Mouse (Mus musculus): ENCODE results near the gene 1810062G17Rik. TPM values are rescaled to one million over a fixed set of nuclear protein-coding genes. Genes with fewer than 3 reads are reported as not detected.

The 1810062G17Rik gene
- polyA plus RNA-seq, 1 experiment, result 0.67 TPM

DNA sequence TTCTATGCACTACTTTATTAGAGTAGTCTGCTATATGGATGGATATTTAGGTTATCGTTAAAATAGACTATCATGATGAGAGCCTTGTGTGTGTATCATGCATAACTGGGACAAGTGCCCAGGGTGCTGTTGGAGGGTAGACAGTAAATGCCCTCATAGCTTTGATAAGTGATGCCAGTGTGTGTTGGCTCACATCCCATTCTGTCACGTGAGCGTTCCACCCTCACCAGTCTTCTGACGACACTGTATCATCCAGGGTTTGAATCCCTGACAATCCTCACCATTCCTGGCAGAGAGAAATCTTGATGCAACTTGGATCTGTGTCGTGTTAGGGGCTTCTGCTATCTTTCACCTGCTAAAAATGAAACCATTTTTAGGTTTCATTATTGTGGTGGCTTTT, 29.2 kb upstream of the 1810062G17Rik start:
- no peak overlapping the region for H3K9ac ChIP-seq (ENCODE audit: low read depth, poor library complexity, severe bottlenecking)

DNA sequence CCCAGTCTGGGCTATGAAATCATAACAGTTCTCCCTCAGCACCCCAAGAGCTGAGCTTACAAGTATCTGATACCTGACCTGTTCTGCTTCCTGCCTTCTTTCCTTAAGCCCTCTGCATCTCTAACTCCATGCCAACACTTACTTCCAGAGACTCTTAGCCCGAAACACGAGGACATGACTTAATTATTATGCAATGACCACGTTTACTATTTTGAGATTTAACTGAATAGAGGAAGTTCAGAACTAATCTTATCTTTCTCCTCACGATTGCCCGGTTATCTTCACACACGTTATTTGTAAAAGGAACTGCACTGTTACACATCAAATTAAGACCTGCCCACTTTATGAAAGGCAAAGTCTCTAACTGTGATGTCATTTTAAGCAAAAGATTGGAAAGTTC, 28.8 kb upstream of the 1810062G17Rik start:
- Histone ChIP-seq H3K9ac (ENCODE audit: low read depth, poor library complexity, severe bottlenecking) (no peak overlapping the region), H3K27me3 (ENCODE audit: control insufficient read depth, insufficient read depth, low read length, poor library complexity, severe bottlenecking) (no peaks in the 10 kb centered on the region), H3K36me3 (ENCODE audit: control insufficient read depth, insufficient read depth, low read length, poor library complexity, severe bottlenecking) (no peaks in the 10 kb centered on the region), H3K4me3 (ENCODE audit: low read depth, low read length) (no peak overlapping the region), H3K27ac (ENCODE audit: insufficient read depth, low read length) (no peak overlapping the region), H3K4me1 (ENCODE audit: control insufficient read depth, insufficient read depth, low read length) (no peaks in the 10 kb centered on the region), H3K9me3 (replicated peaks; ENCODE audit: control insufficient read depth, insufficient read depth, low read length, poor library complexity, severe bottlenecking) (no peaks in the 10 kb centered on the region)
- TF ChIP-seq CTCF (IDR thresholded peaks at IDR 0.05; ENCODE audit: low read depth, low read length) (no peak), EP300 (IDR thresholded peaks at IDR 0.05; ENCODE audit: insufficient read depth, low read depth, low read length) (no peak), POLR2A (IDR thresholded peaks at IDR 0.05; ENCODE audit: insufficient read depth, low read length) (no peak)

More for the DNA sequence above, 29.2 kb upstream of the 1810062G17Rik start:
- TF ChIP-seq EP300 (IDR thresholded peaks at IDR 0.05; ENCODE audit: insufficient read depth, low read depth, low read length), result no peak
- TF ChIP-seq CTCF (IDR thresholded peaks at IDR 0.05; ENCODE audit: low read depth, low read length), result no peak
- no peak overlapping the region for H3K27ac ChIP-seq (ENCODE audit: insufficient read depth, low read length)
- H3K9me3 ChIP-seq (replicated peaks; ENCODE audit: control insufficient read depth, insufficient read depth, low read length, poor library complexity, severe bottlenecking), result no peaks in the 10 kb centered on the region
- no peaks in the 10 kb centered on the region for H3K36me3 ChIP-seq (ENCODE audit: control insufficient read depth, insufficient read depth, low read length, poor library complexity, severe bottlenecking)
- no peaks in the 10 kb centered on the region for H3K27me3 ChIP-seq (ENCODE audit: control insufficient read depth, insufficient read depth, low read length, poor library complexity, severe bottlenecking)
- H3K4me3 ChIP-seq (ENCODE audit: low read depth, low read length), result no peak overlapping the region
- no peaks in the 10 kb centered on the region for H3K4me1 ChIP-seq (ENCODE audit: control insufficient read depth, insufficient read depth, low read length)

DNA sequence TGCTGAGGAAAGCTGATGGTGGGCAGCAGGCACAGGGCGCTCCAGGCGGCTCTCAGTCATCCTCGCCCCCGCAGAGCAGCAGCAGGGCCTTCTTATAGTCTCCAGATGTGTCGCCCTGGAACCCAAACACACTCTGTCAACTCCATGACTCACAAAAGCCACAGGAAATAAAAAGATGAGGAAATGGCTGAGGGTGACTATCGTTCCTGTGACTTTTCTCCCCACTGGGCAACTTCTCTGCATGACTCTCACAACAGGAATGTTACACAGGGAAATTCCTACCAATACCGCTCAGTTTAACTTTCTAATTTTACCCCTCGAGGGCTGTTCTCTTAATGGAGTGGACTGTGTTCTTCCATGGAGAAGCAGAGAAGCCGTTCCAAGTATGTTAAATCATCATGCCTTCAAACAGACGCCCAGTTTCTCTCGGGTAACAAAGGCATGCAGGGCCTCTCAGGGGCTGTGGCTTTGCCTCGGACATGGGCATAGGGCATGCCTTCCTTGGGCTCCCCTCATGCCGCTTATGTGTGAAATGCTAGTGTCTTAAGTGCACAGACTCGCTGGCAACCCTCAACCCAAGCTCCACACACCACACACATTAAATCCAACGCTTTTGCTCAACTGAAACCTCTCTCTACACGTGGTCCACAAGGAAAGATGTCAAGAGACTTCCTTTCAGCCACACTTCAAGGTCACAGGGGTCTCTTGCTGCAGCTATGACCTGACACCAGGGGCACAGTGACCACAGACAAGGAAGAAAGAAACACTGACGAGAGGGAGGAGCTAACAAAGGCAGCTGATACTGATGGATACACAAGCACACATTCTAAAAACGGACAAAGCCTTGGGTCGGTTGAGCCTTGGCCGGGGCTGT, 26.2 kb upstream of the 1810062G17Rik start:
- no peak for TF ChIP-seq CTCF (IDR thresholded peaks at IDR 0.05; ENCODE audit: low read depth, low read length)
- TF ChIP-seq EP300 (IDR thresholded peaks at IDR 0.05; ENCODE audit: insufficient read depth, low read depth, low read length), result no peak
- no peak for TF ChIP-seq POLR2A (IDR thresholded peaks at IDR 0.05; ENCODE audit: insufficient read depth, low read length)
- Histone ChIP-seq H3K36me3 (ENCODE audit: control insufficient read depth, insufficient read depth, low read length, poor library complexity, severe bottlenecking) (no peaks in the 10 kb centered on the region), H3K27me3 (ENCODE audit: control insufficient read depth, insufficient read depth, low read length, poor library complexity, severe bottlenecking) (no peaks in the 10 kb centered on the region), H3K9ac (ENCODE audit: low read depth, poor library complexity, severe bottlenecking) (no peak overlapping the region), H3K9me3 (replicated peaks; ENCODE audit: control insufficient read depth, insufficient read depth, low read length, poor library complexity, severe bottlenecking) (no peaks in the 10 kb centered on the region), H3K4me1 (ENCODE audit: control insufficient read depth, insufficient read depth, low read length) (no peaks in the 10 kb centered on the region), H3K4me3 (ENCODE audit: low read depth, low read length) (no peak overlapping the region), H3K27ac (ENCODE audit: insufficient read depth, low read length) (no peak overlapping the region)

DNA sequence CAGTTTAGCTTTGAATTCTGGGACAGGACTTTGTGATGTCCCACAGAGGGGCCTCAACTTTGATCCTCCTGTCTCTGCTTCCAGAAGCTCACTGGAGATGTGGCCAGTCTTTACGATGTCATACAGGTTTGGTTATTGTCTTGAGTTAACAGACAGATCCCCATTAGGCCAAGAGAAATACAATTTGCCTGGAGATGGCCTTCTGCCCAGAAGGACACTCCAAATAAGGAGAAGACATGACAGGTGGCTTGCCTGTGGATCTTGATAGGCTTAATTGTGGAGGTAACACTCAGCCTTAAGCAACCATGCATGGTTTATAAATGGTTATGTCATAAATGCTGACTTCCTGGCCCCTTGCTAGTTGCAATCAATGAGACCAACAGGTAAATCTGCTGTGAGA, 23.2 kb upstream of the 1810062G17Rik start:
- TF ChIP-seq EP300 (IDR thresholded peaks at IDR 0.05; ENCODE audit: insufficient read depth, low read depth, low read length) (no peak), POLR2A (IDR thresholded peaks at IDR 0.05; ENCODE audit: insufficient read depth, low read length) (no peak), CTCF (IDR thresholded peaks at IDR 0.05; ENCODE audit: low read depth, low read length) (no peak)
- Histone ChIP-seq H3K4me3 (ENCODE audit: low read depth, low read length) (no peak overlapping the region), H3K9ac (ENCODE audit: low read depth, poor library complexity, severe bottlenecking) (no peak overlapping the region), H3K36me3 (ENCODE audit: control insufficient read depth, insufficient read depth, low read length, poor library complexity, severe bottlenecking) (no peaks in the 10 kb centered on the region), H3K27me3 (ENCODE audit: control insufficient read depth, insufficient read depth, low read length, poor library complexity, severe bottlenecking) (no peaks in the 10 kb centered on the region), H3K27ac (ENCODE audit: insufficient read depth, low read length) (no peak overlapping the region), H3K4me1 (ENCODE audit: control insufficient read depth, insufficient read depth, low read length) (no peaks in the 10 kb centered on the region), H3K9me3 (replicated peaks; ENCODE audit: control insufficient read depth, insufficient read depth, low read length, poor library complexity, severe bottlenecking) (no peaks in the 10 kb centered on the region)

DNA sequence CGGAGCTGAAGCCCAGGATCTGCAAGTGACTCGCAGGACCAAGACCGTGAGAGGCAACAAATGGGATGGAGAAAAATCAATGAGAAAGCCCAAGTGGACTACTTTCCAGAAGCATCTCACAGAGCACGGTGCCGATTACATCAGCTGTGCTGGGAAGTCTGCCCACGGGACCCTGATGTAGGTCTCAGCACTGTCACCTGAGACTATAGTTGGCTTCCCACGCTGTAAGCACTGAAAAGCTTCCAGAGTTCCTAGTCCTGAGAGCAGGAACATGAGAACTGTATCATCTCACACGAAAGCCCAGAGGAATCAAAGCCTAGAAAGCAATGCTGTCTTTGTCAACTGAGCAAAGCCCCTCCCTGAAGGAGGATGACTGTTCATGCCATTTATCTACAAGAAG, 20.6 kb upstream of the 1810062G17Rik start:
- H3K27ac ChIP-seq (ENCODE audit: insufficient read depth, low read length), result no peak overlapping the region
- no peaks in the 10 kb centered on the region for H3K4me1 ChIP-seq (ENCODE audit: control insufficient read depth, insufficient read depth, low read length)
- H3K36me3 ChIP-seq (ENCODE audit: control insufficient read depth, insufficient read depth, low read length, poor library complexity, severe bottlenecking), result no peaks in the 10 kb centered on the region
- no peak overlapping the region for H3K9ac ChIP-seq (ENCODE audit: low read depth, poor library complexity, severe bottlenecking)
- no peaks in the 10 kb centered on the region for H3K9me3 ChIP-seq (replicated peaks; ENCODE audit: control insufficient read depth, insufficient read depth, low read length, poor library complexity, severe bottlenecking)
- no peaks in the 10 kb centered on the region for H3K27me3 ChIP-seq (ENCODE audit: control insufficient read depth, insufficient read depth, low read length, poor library complexity, severe bottlenecking)
- TF ChIP-seq EP300 (IDR thresholded peaks at IDR 0.05; ENCODE audit: insufficient read depth, low read depth, low read length) (no peak), CTCF (IDR thresholded peaks at IDR 0.05; ENCODE audit: low read depth, low read length) (no peak), POLR2A (IDR thresholded peaks at IDR 0.05; ENCODE audit: insufficient read depth, low read length) (no peak)
- H3K4me3 ChIP-seq (ENCODE audit: low read depth, low read length), result no peak overlapping the region

DNA sequence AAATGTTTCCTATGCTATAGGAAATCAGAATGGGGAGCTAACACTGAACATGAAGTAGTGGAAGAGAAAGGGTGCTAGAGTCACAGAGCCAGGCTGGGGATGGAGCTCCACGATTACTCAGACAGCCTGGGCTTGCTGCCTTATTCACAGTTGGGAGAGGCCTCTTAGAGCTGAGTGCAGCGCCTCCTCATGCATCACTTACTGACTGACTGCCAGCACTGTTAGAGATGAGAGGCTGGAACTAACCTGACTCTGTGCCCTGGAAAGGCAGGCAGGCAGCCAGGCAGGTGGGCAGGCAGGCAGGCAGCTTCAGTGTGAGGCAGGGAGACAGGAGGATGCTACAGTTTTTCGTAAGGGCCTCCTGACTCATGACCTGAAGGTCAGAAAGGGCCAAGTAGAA, 20.2 kb upstream of the 1810062G17Rik start:
- H3K4me1 ChIP-seq (ENCODE audit: control insufficient read depth, insufficient read depth, low read length), result no peaks in the 10 kb centered on the region
- no peaks in the 10 kb centered on the region for H3K9me3 ChIP-seq (replicated peaks; ENCODE audit: control insufficient read depth, insufficient read depth, low read length, poor library complexity, severe bottlenecking)
- no peak overlapping the region for H3K4me3 ChIP-seq (ENCODE audit: low read depth, low read length)
- H3K36me3 ChIP-seq (ENCODE audit: control insufficient read depth, insufficient read depth, low read length, poor library complexity, severe bottlenecking), result no peaks in the 10 kb centered on the region
- TF ChIP-seq CTCF (IDR thresholded peaks at IDR 0.05; ENCODE audit: low read depth, low read length) (no peak), EP300 (IDR thresholded peaks at IDR 0.05; ENCODE audit: insufficient read depth, low read depth, low read length) (no peak), POLR2A (IDR thresholded peaks at IDR 0.05; ENCODE audit: insufficient read depth, low read length) (no peak)
- no peak overlapping the region for H3K27ac ChIP-seq (ENCODE audit: insufficient read depth, low read length)
- H3K9ac ChIP-seq (ENCODE audit: low read depth, poor library complexity, severe bottlenecking), result no peak overlapping the region
- no peaks in the 10 kb centered on the region for H3K27me3 ChIP-seq (ENCODE audit: control insufficient read depth, insufficient read depth, low read length, poor library complexity, severe bottlenecking)

All from ES-Bruce4 (cell line).